Mouse (Mus musculus) MEL-GATA-1-ER (cell line): ENCODE results near the gene Nadsyn1.
A peak's percentile ranks its signal among the peaks of the same experiment; 100 is the strongest.

Source experiments
- DNase-seq: peaks from one replicate; pipeline ENCODE4 v3.0.0-alpha.2; 2012; ENCODE audit warnings: low read depth; ENCODE audit errors: extremely low read depth

Nadsyn1 gene

GRCm38 (mm10) chr7:143755357-143756124 lies 67.1 kb downstream of the Nadsyn1 start:
- no peak for DNase-seq

GRCm38 (mm10) chr7:143753990-143754715 lies 68.5 kb downstream of the Nadsyn1 start:
- DNase-seq, result peak; percentile 42

DNA sequence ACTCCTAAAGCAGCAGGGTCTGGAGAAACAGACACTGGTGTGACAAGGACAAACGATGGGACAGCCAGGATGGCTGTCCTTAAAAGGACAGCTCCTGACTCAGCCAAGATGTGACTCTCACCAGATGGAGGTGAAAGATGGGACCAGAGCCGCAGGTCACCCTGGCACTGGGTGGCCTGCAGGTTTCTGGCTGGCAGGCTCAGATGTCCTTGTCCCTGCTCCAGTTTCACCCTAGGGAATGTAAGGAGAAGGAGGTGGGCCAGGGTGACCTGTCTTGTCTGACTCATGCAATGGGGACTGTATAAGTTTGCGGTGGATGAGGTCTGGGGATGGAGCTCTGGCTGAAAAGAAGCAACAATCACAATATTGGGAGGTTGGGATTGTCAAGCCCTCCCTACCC lies 70.0 kb downstream of the Nadsyn1 start:
- DNase-seq, result no peak

DNA sequence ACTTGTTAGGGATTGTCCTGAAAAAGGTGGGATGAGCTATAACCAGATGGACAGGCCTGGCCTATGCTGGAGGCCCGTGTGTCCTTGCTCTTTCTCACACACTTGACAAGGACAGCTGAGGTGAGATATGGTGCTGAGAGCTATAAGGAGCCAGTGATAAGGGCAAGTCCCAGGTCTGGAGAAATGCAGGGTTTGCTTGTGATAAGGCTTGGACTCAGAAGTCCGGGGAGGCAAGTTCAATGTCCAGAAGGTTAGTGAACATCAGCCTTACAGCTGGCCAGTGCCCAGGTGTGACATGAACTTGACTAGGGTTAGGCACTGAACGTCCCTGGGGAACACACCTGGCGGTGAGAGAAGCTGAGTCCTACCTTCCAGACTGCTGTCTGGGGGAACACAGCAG lies 70.6 kb downstream of the Nadsyn1 start:
- DNase-seq, result no peak

GRCm38 (mm10) chr7:143751380-143751779 lies 71.3 kb downstream of the Nadsyn1 start:
- DNase-seq, result no peak

GRCm38 (mm10) chr7:143749045-143749444 lies 73.6 kb downstream of the Nadsyn1 start:
- DNase-seq, result no peak

- DNase-seq, result peak; percentile 58
Measured at GRCm38 (mm10) chr7:143748041-143748868, 74.4 kb downstream of the Nadsyn1 start.
